Mouse (Mus musculus) lung, postnatal 0 days (tissue): ENCODE data around the gene Gm38431. TPM values are rescaled to one million over a fixed set of nuclear protein-coding genes. Genes with fewer than 3 reads are reported as not detected.

Source experiments
- ATAC-seq: fragments of 200-750 bp; cut with Nextera tagmentation; 2 replicates; pipeline ENCODE4 v1.8.0; 2017; ENCODE audit warnings: moderate library complexity
- DNase-seq: peaks from one replicate; pipeline ENCODE4 v3.0.0-alpha.2; 2016; ENCODE audit warnings: low spot score
- H3K27ac ChIP-seq: fragments of 300-500 bp; sonication (generic); 2 replicates; pipeline ENCODE4 v1.5.1; 2014; ENCODE audit warnings: antibody characterized with exemption, mild to moderate bottlenecking, low read length, mixed read lengths
- H3K27me3 ChIP-seq: fragments of 300-500 bp; sonication (generic); replicated peaks from 2 replicates; pipeline ENCODE4 v1.6.1; 2014; ENCODE audit warnings: low read length, mixed read lengths; ENCODE audit not compliant: insufficient read depth
- H3K36me3 ChIP-seq: fragments of 300-500 bp; sonication (generic); 2 replicates; pipeline ENCODE4 v1.6.1; 2014; ENCODE audit warnings: low read length, mixed read lengths; ENCODE audit not compliant: insufficient read depth
- H3K4me1 ChIP-seq: fragments of 300-500 bp; sonication (generic); 2 replicates; pipeline ENCODE4 v1.6.1; 2014; ENCODE audit warnings: antibody characterized with exemption, low read depth, low read length, mixed read lengths; ENCODE audit not compliant: insufficient read depth
- H3K4me2 ChIP-seq: fragments of 300-500 bp; sonication (generic); replicated peaks from 2 replicates; pipeline ENCODE4 v1.6.1; 2014; ENCODE audit warnings: low read depth, mild to moderate bottlenecking, low read length, moderate library complexity, mixed read lengths
- H3K4me3 ChIP-seq: fragments of 300-500 bp; sonication (generic); 2 replicates; pipeline ENCODE4 v1.5.1; 2014; ENCODE audit warnings: low read depth, low read length
- H3K9ac ChIP-seq: fragments of 300-500 bp; sonication (generic); replicated peaks from 2 replicates; pipeline ENCODE4 v1.6.1; 2014; ENCODE audit warnings: low read depth, mild to moderate bottlenecking
- H3K9me3 ChIP-seq: fragments of 300-500 bp; sonication (generic); 2 replicates; pipeline ENCODE4 v1.6.1; 2016; ENCODE audit warnings: low read length, mixed read lengths
- CTCF ChIP-seq: IDR thresholded peaks from 2 replicates; pipeline ENCODE4 v1.5.1; 2016; ENCODE audit warnings: antibody characterized with exemption, mild to moderate bottlenecking
- EP300 ChIP-seq: IDR thresholded peaks from 2 replicates; pipeline ENCODE4 v1.6.1; 2016; ENCODE audit warnings: antibody characterized with exemption, mild to moderate bottlenecking, control low read depth
- WGBS: fragments of 180-500 bp; shearing (Covaris S2); extraction: QIAGEN DNeasy Blood & Tissue Kit; methylation state at CpG from one replicate; pipeline ENCODE4 v1.1.7; 2014; 5-methylcytosine and 5-hydroxymethylcytosine counted together
- polyA plus RNA-seq: library from polyadenylated mRNA; unstranded; fragments of >200 nt; fragmentation: Nextera tagmentation; extraction: Ambion mirVana; gene quantifications from 2 replicates; pipeline ENCODE4 v1.2.1, GENCODE M21; 2015

Gene Gm38431
- polyA plus RNA-seq, 1 experiment from 2014 or later = 0.69 TPM

DNA sequence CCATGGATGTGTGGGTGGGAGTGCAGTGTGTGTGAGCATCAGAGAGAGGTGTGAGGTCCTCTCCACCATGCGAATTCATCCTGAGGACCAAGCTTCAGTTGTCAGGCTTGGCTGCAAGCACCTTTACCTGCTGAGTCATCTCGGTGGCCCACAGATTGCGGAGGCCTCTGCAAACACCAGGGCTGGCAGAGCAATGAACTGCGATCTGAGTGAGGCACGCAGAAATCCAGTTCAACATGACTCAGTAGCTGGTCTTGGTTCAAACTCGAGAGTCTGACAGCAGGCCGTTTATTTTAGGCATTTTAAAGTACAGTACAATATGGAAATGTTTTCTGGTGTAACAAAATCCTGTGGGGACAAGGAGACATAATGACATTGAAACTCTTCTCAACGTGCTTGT, 6.0 kb upstream of the Gm38431 start:
- Histone ChIP-seq H3K36me3 (no peaks in the 10 kb centered on the region), H3K9me3 (no peaks in the 10 kb centered on the region), H3K4me2 (no peak overlapping the region), H3K27me3 (no peaks in the 10 kb centered on the region), H3K4me3 (no peak overlapping the region), H3K9ac (no peak overlapping the region), H3K27ac (no peak overlapping the region), H3K4me1 (no peaks in the 10 kb centered on the region)
- 69% methylated on average over 8 of the region's 8 CpGs for WGBS
- DNase-seq (peak; percentile 14), ATAC-seq (no peak)
- TF ChIP-seq CTCF = no peak
- TF ChIP-seq EP300 = no peak

DNA sequence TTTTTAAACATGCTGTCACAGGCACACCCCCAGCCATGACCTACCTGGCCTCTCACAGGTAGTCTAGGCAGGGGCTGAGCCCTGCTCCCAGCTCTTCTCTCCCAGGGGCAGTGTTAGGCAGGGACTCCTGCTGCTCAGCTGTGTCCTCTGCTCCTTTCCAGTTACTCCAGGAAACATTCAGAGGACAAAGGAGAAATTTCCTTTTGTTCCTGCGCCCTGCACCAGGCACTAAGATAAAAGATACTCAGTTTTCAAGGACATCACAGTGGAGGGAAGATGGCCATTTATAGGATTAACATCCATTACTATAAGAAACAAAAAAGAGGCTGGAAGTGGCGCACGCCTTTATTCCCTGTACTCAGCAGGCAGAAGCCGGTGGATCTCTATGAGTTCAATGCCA, 4.2 kb upstream of the Gm38431 start:
- no peak overlapping the region for H3K4me3 ChIP-seq
- TF ChIP-seq EP300 (no peak), CTCF (no peak)
- H3K9ac ChIP-seq = no peak overlapping the region
- no peak overlapping the region for H3K27ac ChIP-seq
- 81% methylated on average over 4 of the region's 4 CpGs for WGBS
- DNase-seq (no peak), ATAC-seq (no peak)
- no peaks in the 10 kb centered on the region for H3K9me3 ChIP-seq
- no peaks in the 10 kb centered on the region for H3K27me3 ChIP-seq
- no peaks in the 10 kb centered on the region for H3K36me3 ChIP-seq
- H3K4me2 ChIP-seq = no peak overlapping the region
- peaks cover 2% of the 10 kb centered on the region; the same call in 1 of the 2 replicates for H3K4me1 ChIP-seq

DNA sequence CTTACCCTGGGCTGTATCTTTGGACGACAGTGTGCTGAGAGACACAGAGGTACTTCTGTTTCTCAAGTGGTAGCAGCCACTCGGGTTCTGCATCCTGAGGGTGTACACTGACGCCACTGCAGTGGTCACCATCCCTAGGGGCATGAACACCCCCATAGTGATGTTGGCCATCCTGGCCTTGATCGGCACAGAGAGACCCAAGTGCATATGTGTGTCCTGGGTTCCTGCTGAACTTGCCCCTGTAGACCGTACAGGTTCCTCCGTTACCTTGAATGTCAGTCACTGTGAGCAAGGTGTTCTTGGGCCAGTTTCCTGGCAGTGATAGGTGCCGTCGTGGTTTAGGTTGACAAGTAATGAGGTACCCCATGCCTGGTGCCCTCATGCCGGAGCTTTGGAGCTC, 1.6 kb upstream of the Gm38431 start:
- Histone ChIP-seq H3K27me3 (no peaks in the 10 kb centered on the region), H3K9me3 (no peaks in the 10 kb centered on the region), H3K9ac (no peak overlapping the region), H3K27ac (no peak overlapping the region), H3K4me2 (no peak overlapping the region), H3K4me1 (peaks cover 8% of the 10 kb centered on the region; the same call in 1 of the 2 replicates), H3K4me3 (no peak overlapping the region), H3K36me3 (0 out of 2 replicates have a peak, but pooled peaks cover 8% of the 10 kb centered on the region)
- TF ChIP-seq CTCF = no peak
- TF ChIP-seq EP300 = no peak
- DNase-seq = no peak
- no peak for ATAC-seq
- WGBS = 93% methylated on average over 9 of the region's 9 CpGs

DNA sequence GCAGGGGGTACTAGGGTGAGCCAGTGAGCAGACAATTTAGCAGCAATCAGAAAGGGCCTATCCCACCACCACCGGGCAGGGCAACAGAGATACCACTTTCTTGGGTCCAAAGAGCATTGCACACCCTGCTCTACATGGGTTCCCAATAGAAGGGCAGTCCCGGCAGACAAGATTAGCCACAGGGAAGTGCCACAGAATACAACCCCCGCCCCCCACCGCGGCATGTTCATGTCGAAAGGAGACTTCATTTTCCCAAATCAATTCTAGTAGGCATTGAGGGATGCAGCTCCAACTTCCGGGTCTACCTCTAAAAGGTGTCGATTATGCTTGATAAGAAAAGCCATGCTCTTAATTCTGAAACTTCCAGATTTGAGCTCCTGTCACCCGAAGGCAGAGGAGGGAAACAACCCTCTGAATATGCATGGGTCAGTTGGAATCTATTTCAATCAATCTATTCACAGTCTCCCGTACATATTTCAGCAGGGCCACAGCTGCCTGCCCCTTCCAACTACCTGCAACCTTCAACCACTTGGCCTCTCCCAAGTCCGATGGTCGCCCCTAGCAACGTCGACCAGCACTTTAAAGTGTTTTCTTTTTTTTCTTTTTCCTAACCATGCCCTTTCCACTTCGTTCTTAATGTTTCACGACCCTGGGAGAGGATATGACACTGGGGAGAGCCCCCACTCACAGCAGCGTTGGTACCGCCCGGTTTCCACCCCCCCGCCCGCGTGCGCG, 658 bp downstream of the Gm38431 start:
- ATAC-seq (peak; percentile 4; the same call in 1 of the 2 replicates), DNase-seq (no peak)
- peaks cover 25% of the 10 kb centered on the region for H3K36me3 ChIP-seq
- peak overlapping the region; percentile 75 for H3K4me3 ChIP-seq
- TF ChIP-seq CTCF (no peak), EP300 (no peak)
- 2% methylated on average over 24 of the region's 24 CpGs for WGBS
- peak overlapping the region; percentile 54 for H3K9ac ChIP-seq
- H3K27me3 ChIP-seq = no peaks in the 10 kb centered on the region
- H3K4me1 ChIP-seq = peaks cover 8% of the 10 kb centered on the region; the same call in 1 of the 2 replicates
- H3K4me2 ChIP-seq = peak overlapping the region; percentile 69
- no peaks in the 10 kb centered on the region for H3K9me3 ChIP-seq
- H3K27ac ChIP-seq = peak overlapping the region; percentile 89

DNA sequence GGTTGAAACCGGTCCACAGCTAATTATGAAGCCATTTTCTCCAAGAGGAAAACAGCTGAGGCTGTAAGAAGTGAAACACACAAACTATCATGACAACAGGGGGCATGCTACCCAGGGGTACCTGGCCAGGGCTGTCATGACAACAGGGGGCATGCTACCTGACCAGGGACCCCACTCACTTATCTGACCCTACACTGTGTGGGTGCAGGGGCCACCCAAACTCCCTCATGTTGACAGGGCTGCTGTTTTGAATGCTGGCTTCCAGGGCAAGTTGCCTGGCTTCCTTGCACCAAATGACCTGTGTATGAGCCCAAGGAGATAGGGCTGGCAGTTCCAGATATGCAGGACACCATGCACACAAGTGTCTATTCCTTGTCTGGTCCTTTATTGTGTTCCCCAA, 1.3 kb downstream of the Gm38431 start:
- H3K36me3 ChIP-seq = peaks cover 31% of the 10 kb centered on the region

DNA sequence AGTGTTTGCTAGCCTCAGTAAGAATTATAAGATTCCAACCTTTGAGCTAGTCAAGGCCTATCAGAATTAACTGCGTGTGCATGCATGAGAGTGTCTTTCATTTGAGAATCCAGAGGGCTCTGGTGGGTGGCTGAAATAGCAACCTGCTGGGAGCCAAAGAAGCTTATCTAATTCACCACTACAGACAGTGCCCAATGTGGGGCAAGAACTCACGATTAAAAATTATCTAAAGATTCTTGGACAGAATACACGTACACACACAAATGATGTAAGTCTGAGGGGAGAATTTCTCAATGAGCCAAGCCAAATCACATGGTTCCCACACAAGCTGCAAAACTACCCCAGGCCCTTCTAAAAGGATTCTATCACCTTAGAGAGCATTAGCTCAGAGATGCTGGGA, 8.5 kb downstream of the Gm38431 start:
- Histone ChIP-seq H3K36me3 (peaks cover 68% of the 10 kb centered on the region), H3K9ac (no peak overlapping the region), H3K4me1 (no peaks in the 10 kb centered on the region), H3K4me2 (no peak overlapping the region), H3K27me3 (no peaks in the 10 kb centered on the region), H3K27ac (no peak overlapping the region), H3K4me3 (no peak overlapping the region), H3K9me3 (no peaks in the 10 kb centered on the region)
- ATAC-seq = no peak
- TF ChIP-seq CTCF (no peak), EP300 (no peak)
- DNase-seq = no peak
- 63% methylated on average over 3 of the region's 3 CpGs for WGBS

More for the DNA sequence above, 1.3 kb downstream of the Gm38431 start:
- TF ChIP-seq CTCF = no peak
- TF ChIP-seq EP300 = no peak
- no peak for ATAC-seq
- H3K4me2 ChIP-seq = peak overlapping the region; percentile 69
- peaks cover 8% of the 10 kb centered on the region; the same call in 1 of the 2 replicates for H3K4me1 ChIP-seq
- H3K4me3 ChIP-seq = peak overlapping the region; percentile 75; the same call in 1 of the 2 replicates
- no peak for DNase-seq
- H3K27me3 ChIP-seq = no peaks in the 10 kb centered on the region
- 0 out of 2 replicates have a peak overlapping the region, but pooled peaks have one; percentile 5 for H3K27ac ChIP-seq
- H3K9me3 ChIP-seq = no peaks in the 10 kb centered on the region
- H3K9ac ChIP-seq = peak overlapping the region; percentile 54; the same call in 1 of the 2 replicates
- WGBS = 92% methylated on average over 1 of the region's 1 CpGs
